Mouse (Mus musculus): ENCODE measurements around the gene Ssmem1. TPM values are rescaled to one million over a fixed set of nuclear protein-coding genes. Genes with fewer than 3 reads are reported as not detected.

Ssmem1 gene
- total RNA-seq, 4 experiments from 2014 or later, result 0.39 to 1.5 (median 1.1) TPM

- no peak for DNase-seq (ENCODE audit: low spot score in 2 of 2)
These were observed 16.0 kb downstream of the Ssmem1 start for GRCm38 (mm10) chr6:30525456-30526332.

GRCm38 (mm10) chr6:30526586-30527515, 17.2 kb downstream of the Ssmem1 start:
- DNase-seq (ENCODE audit: low spot score in 2 of 2), result no peak

- peak in 1 of 2 experiments; percentile 24 for DNase-seq (ENCODE audit: low spot score in 2 of 2)
These were observed 19.2 kb downstream of the Ssmem1 start for GRCm38 (mm10) chr6:30528800-30529199.

GRCm38 (mm10) chr6:30535340-30535739, 25.7 kb downstream of the Ssmem1 start:
- DNase-seq (ENCODE audit: low spot score in 2 of 2), result no peak

GRCm38 (mm10) chr6:30538240-30538639, 28.6 kb downstream of the Ssmem1 start:
- no peak for DNase-seq (ENCODE audit: low spot score in 2 of 2)

GRCm38 (mm10) chr6:30538800-30539199, 29.2 kb downstream of the Ssmem1 start:
- DNase-seq (ENCODE audit: low spot score in 2 of 2), result no peak

GRCm38 (mm10) chr6:30541009-30541799, 31.6 kb downstream of the Ssmem1 start, which contains the start of gene Cpa2:
TSS of gene Cpa2 (plus strand) at chr6:30541582.
- no peak for DNase-seq (ENCODE audit: low spot score in 2 of 2)

- DNase-seq (ENCODE audit: low spot score in 2 of 2), result no peak
These were observed 32.6 kb downstream of the Ssmem1 start for GRCm38 (mm10) chr6:30542277-30542676.

- no peak for DNase-seq (ENCODE audit: low spot score in 2 of 2)
These were observed 33.4 kb downstream of the Ssmem1 start for GRCm38 (mm10) chr6:30543077-30543476.

GRCm38 (mm10) chr6:30543851-30544250, 34.2 kb downstream of the Ssmem1 start:
- DNase-seq (ENCODE audit: low spot score in 2 of 2), result no peak

GRCm38 (mm10) chr6:30545689-30546088, 36.0 kb downstream of the Ssmem1 start:
- no peak for DNase-seq (ENCODE audit: low spot score in 2 of 2)

GRCm38 (mm10) chr6:30546571-30547273, 37.1 kb downstream of the Ssmem1 start:
- DNase-seq (ENCODE audit: low spot score in 2 of 2), result no peak

- DNase-seq (ENCODE audit: low spot score in 2 of 2), result no peak
These were observed 37.6 kb downstream of the Ssmem1 start for GRCm38 (mm10) chr6:30547274-30547645.

GRCm38 (mm10) chr6:30547656-30548306, 38.1 kb downstream of the Ssmem1 start:
- DNase-seq (ENCODE audit: low spot score in 2 of 2), result no peak

- no peak for DNase-seq (ENCODE audit: low spot score in 2 of 2)
These were observed 39.6 kb downstream of the Ssmem1 start for GRCm38 (mm10) chr6:30549231-30549761.

GRCm38 (mm10) chr6:30550496-30551192, 41.0 kb downstream of the Ssmem1 start:
- DNase-seq (ENCODE audit: low spot score in 2 of 2), result no peak

- DNase-seq (ENCODE audit: low spot score in 2 of 2), result no peak
These were observed 41.5 kb downstream of the Ssmem1 start for GRCm38 (mm10) chr6:30551193-30551515.

GRCm38 (mm10) chr6:30551644-30552580, 42.3 kb downstream of the Ssmem1 start:
- no peak for DNase-seq (ENCODE audit: low spot score in 2 of 2)
